ENCODE assay signal across 1 mouse cellular context in genomic region chr3:96240799-96241197, GRCm38 (mm10).
TF ChIP-seq lines count a peak whose summit lies in the region.

No protein-coding gene starts in this region.

TF ChIP-seq in CH12.LX, 34 proteins besides CTCF, POLR2A, EP300 and RAD21:
- no peak for TF ChIP-seq CHD2 (IDR thresholded peaks at IDR 0.05; ENCODE audit: low read length)
- no peak for TF ChIP-seq UBTF (IDR thresholded peaks at IDR 0.05; ENCODE audit: low read depth, low read length)
- no peak for TF ChIP-seq PAX5 (IDR thresholded peaks at IDR 0.05; ENCODE audit: low read length)
- peak; percentile 32; the same call in 1 of the 2 replicates for TF ChIP-seq NELFE (IDR thresholded peaks at IDR 0.05; ENCODE audit: low read depth, low read length)
TF ChIP-seq in CH12.LX: peak in this region for 1.
